8 mouse cellular contexts compared by ENCODE assay signal in the genomic region with DNA sequence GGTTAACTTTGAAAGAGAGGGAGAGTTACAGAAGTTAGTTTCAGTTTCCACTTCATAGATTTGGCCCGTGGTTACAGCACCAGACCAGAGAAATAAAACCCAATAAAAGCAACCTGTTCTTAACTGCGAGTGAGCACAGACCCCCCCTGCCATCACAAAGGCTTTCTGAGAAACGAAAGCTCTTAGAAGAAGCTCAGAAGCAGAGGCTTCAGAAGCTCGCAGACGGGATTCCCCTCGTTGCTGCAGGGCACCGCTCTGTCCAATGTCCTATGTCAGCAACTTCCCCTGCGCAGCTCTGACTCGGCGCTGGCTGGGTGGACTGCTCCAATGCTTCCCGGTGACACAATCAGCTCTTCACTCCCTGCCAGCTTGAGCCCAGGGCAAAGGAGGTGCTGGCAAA. TPM values are rescaled to one million over a fixed set of nuclear protein-coding genes. Genes with fewer than 3 reads are reported as not detected.
DNase-seq lines count a peak whose midpoint lies in the region; ATAC-seq lines count a peak whose summit lies in the region.

No protein-coding gene starts in this region.

- peak overlapping the region; percentile 35 for H3K4me2 ChIP-seq in embryonic facial prominence, embryonic 15.5 days (replicated peaks)

- WGBS in embryonic facial prominence, embryonic 15.5 days, result 13% methylated on average over 11 of the region's 11 CpGs

- no peak for ATAC-seq in embryonic facial prominence, embryonic 15.5 days (ENCODE audit: insufficient number of reproducible peaks, low FRiP score, low TSS enrichment, low read depth)

- no peak overlapping the region for H3K9ac ChIP-seq in embryonic facial prominence, embryonic 15.5 days

- H3K27me3 ChIP-seq in embryonic facial prominence, embryonic 15.5 days, result no peaks in the 10 kb centered on the region; the same call in 1 of the 2 replicates

- DNase-seq in 3T3-L1 (ENCODE audit: low read depth, low spot score), result peak; percentile 17
- DNase-seq in CD8-positive naive resting alpha-beta T cell, adult 2 months (ENCODE audit: low read depth in 2 of 2, low spot score in 2 of 2), result peak; percentile 35 to 39
- DNase-seq in heart, postnatal 4 days, result peak; percentile 64
- peak; percentile 38 to 51 for DNase-seq in lung, adult 18-20 months
- peak; percentile 35 to 59 for DNase-seq in spleen, postnatal 10 days (ENCODE audit: low spot score in 2 of 2)
- DNase-seq in adipocyte (ENCODE audit: low spot score), result no peak
- DNase-seq in embryo, embryonic 10.5 days (ENCODE audit: low spot score), result no peak

- H3K27ac ChIP-seq in embryonic facial prominence, embryonic 15.5 days (replicated peaks), result no peak overlapping the region

- no peaks in the 10 kb centered on the region for H3K36me3 ChIP-seq in embryonic facial prominence, embryonic 15.5 days

- H3K9me3 ChIP-seq in embryonic facial prominence, embryonic 15.5 days (replicated peaks), result no peaks in the 10 kb centered on the region

- no peaks in the 10 kb centered on the region; the same call in 1 of the 2 replicates for H3K4me1 ChIP-seq in embryonic facial prominence, embryonic 15.5 days

- H3K4me3 ChIP-seq in embryonic facial prominence, embryonic 15.5 days (replicated peaks), result peak overlapping the region; percentile 28

RNA-seq across cellular contexts. Expression of gene Cxcl10, which starts 4.8 kb away (rescaled TPM):
- 0.81 and 1.7 TPM in 2 replicates for polyA plus RNA-seq in embryonic facial prominence, embryonic 15.5 days (2015; fragmentation: Nextera tagmentation; extraction: Ambion mirVana)
- under 1 TPM in 1 of 2 experiments, not detected in 1; 0.47 TPM for total RNA-seq in heart, postnatal 4 days (2021)

RNA-seq across cellular contexts. Expression of gene Art3, which starts 21.9 kb away (rescaled TPM):
- 4.9 and 6.2 TPM in 2 replicates for polyA plus RNA-seq in embryonic facial prominence, embryonic 15.5 days (2015; fragmentation: Nextera tagmentation; extraction: Ambion mirVana)
- 100 to 1,000 TPM; 284 to 319 TPM for total RNA-seq in heart, postnatal 4 days (2021)

RNA-seq across cellular contexts. Expression of gene Cxcl9, which starts 25.6 kb away (rescaled TPM):
- polyA plus RNA-seq in embryonic facial prominence, embryonic 15.5 days (2015; fragmentation: Nextera tagmentation; extraction: Ambion mirVana), result 0.20 and 0.76 TPM in 2 replicates
- under 1 TPM; 0.26 to 0.74 TPM for total RNA-seq in heart, postnatal 4 days (2021)

RNA-seq across cellular contexts. Expression of gene Sdad1, which starts 43.2 kb away (rescaled TPM):
- polyA plus RNA-seq in embryonic facial prominence, embryonic 15.5 days (2015; fragmentation: Nextera tagmentation; extraction: Ambion mirVana), result 36.2 and 37.4 TPM in 2 replicates
- total RNA-seq in heart, postnatal 4 days (2021), result 10 to 100 TPM; 20.0 to 21.7 TPM

Comparison
In these comparisons a context has a peak if more than half of its experiments do, and no peak if none do; other contexts are left out.
1. DNase-seq: peak in 3T3-L1 (single experiment), CD8-positive naive resting alpha-beta T cell, adult 2 months (2 of 2), heart, postnatal 4 days (single experiment), lung, adult 18-20 months (2 of 2) and spleen, postnatal 10 days (2 of 2); none in adipocyte (single experiment) and embryo, embryonic 10.5 days (single experiment).